Comparison of ENCODE assay signal across 8 mouse cellular contexts in the genomic region with DNA sequence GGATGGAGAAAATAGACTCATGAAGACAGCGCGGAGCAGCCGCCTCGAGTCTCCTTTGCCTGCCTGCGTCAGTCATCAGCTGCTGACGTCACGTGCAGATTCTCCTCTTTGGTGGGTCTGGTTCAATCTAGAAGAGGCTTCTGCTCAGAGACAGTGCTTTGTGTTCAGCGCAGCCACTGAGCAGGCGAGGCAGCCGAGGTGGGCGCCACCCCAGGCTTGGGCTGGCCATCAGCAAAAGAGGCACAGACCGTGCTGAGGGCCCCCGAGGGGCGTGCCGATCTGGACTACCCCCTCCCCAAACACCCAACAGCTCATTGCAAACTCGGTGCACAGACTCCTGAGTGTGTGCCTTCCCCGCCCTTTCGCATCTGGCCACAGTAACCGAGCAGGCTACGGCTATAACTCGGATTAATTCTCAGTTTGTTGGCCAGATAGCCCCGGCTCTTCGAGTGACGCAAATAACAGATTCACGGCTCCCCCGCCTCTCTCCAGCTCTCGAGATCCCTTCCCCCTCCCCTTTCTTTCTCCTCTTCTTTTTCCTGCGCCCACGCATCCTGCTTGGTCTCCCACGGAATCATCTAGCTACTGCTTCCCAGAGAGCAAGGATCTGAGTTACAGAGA.
A peak's percentile ranks its signal among the peaks of the same experiment; 100 is the strongest.
DNase-seq lines count a peak whose midpoint lies in the region; ATAC-seq and TF ChIP-seq lines count a peak whose summit lies in the region.

No protein-coding gene starts in this region.

- no peak overlapping the region for H3K27ac ChIP-seq in lung, embryonic 14.5 days (ENCODE audit: low read depth)
- peak overlapping the region; percentile 99 for H3K27ac ChIP-seq in hindbrain, embryonic 14.5 days
- peak overlapping the region; percentile 88 for H3K27ac ChIP-seq in midbrain, embryonic 12.5 days (replicated peaks)
- no peak overlapping the region for H3K27ac ChIP-seq in lung, postnatal 0 days (ENCODE audit: low read length)

- H3K36me3 ChIP-seq in lung, embryonic 14.5 days (ENCODE audit: insufficient read depth), result no peaks in the 10 kb centered on the region
- no peaks in the 10 kb centered on the region for H3K36me3 ChIP-seq in hindbrain, embryonic 14.5 days (replicated peaks; ENCODE audit: control insufficient read depth, insufficient read depth)
- H3K36me3 ChIP-seq in midbrain, embryonic 12.5 days, result no peaks in the 10 kb centered on the region
- no peaks in the 10 kb centered on the region for H3K36me3 ChIP-seq in lung, postnatal 0 days (ENCODE audit: insufficient read depth, low read length)

- TF ChIP-seq EP300 in lung, postnatal 0 days (IDR thresholded peaks at IDR 0.05), result no peak

- TF ChIP-seq CTCF in lung, embryonic 14.5 days (IDR thresholded peaks at IDR 0.05; ENCODE audit: low read depth), result no peak
- TF ChIP-seq CTCF in lung, postnatal 0 days (IDR thresholded peaks at IDR 0.05), result no peak

- WGBS in lung, embryonic 14.5 days, result under 1% methylated on average over 30 of the region's 30 CpGs
- under 1% methylated on average over 30 of the region's 30 CpGs for WGBS in hindbrain, embryonic 14.5 days
- WGBS in midbrain, embryonic 12.5 days, result under 1% methylated on average over 30 of the region's 30 CpGs
- WGBS in lung, postnatal 0 days, result 2% methylated on average over 30 of the region's 30 CpGs

- H3K9me3 ChIP-seq in lung, embryonic 14.5 days (ENCODE audit: low read depth, low read length), result no peaks in the 10 kb centered on the region
- H3K9me3 ChIP-seq in hindbrain, embryonic 14.5 days (ENCODE audit: control insufficient read depth, low read length), result no peaks in the 10 kb centered on the region
- no peaks in the 10 kb centered on the region for H3K9me3 ChIP-seq in midbrain, embryonic 12.5 days
- no peaks in the 10 kb centered on the region for H3K9me3 ChIP-seq in lung, postnatal 0 days (ENCODE audit: low read length)

- peak overlapping the region; percentile 43; the same call in 1 of the 2 replicates for H3K4me2 ChIP-seq in lung, embryonic 14.5 days
- H3K4me2 ChIP-seq in hindbrain, embryonic 14.5 days (replicated peaks), result peak overlapping the region; percentile 82
- H3K4me2 ChIP-seq in midbrain, embryonic 12.5 days (replicated peaks), result peak overlapping the region; percentile 76
- H3K4me2 ChIP-seq in lung, postnatal 0 days (replicated peaks; ENCODE audit: low read depth, low read length), result no peak overlapping the region

- peaks cover 65% of the 10 kb centered on the region for H3K27me3 ChIP-seq in lung, embryonic 14.5 days (ENCODE audit: insufficient read depth, low read length)
- peaks cover 32% of the 10 kb centered on the region for H3K27me3 ChIP-seq in hindbrain, embryonic 14.5 days (ENCODE audit: control insufficient read depth, insufficient read depth, low read length)
- peaks cover 69% of the 10 kb centered on the region for H3K27me3 ChIP-seq in midbrain, embryonic 12.5 days
- peaks cover 40% of the 10 kb centered on the region for H3K27me3 ChIP-seq in lung, postnatal 0 days (replicated peaks; ENCODE audit: insufficient read depth, low read length)

- H3K9ac ChIP-seq in lung, embryonic 14.5 days, result no peak overlapping the region
- H3K9ac ChIP-seq in hindbrain, embryonic 14.5 days, result peak overlapping the region; percentile 81
- H3K9ac ChIP-seq in midbrain, embryonic 12.5 days (replicated peaks), result peak overlapping the region; percentile 50
- no peak overlapping the region for H3K9ac ChIP-seq in lung, postnatal 0 days (replicated peaks; ENCODE audit: low read depth)

- peak overlapping the region; percentile 9; the same call in 1 of the 2 replicates for H3K4me3 ChIP-seq in lung, embryonic 14.5 days (ENCODE audit: low read depth, low read length)
- peak overlapping the region; percentile 48 for H3K4me3 ChIP-seq in hindbrain, embryonic 14.5 days (replicated peaks; ENCODE audit: low read length)
- peak overlapping the region; percentile 46 for H3K4me3 ChIP-seq in midbrain, embryonic 12.5 days
- no peak overlapping the region for H3K4me3 ChIP-seq in lung, postnatal 0 days (ENCODE audit: low read depth, low read length)

- no peaks in the 10 kb centered on the region; the same call in 1 of the 2 replicates for H3K4me1 ChIP-seq in lung, embryonic 14.5 days (ENCODE audit: insufficient read depth)
- peaks cover 32% of the 10 kb centered on the region for H3K4me1 ChIP-seq in hindbrain, embryonic 14.5 days (replicated peaks; ENCODE audit: control insufficient read depth, insufficient read depth, low read length)
- H3K4me1 ChIP-seq in midbrain, embryonic 12.5 days, result peaks cover 40% of the 10 kb centered on the region
- no peaks in the 10 kb centered on the region for H3K4me1 ChIP-seq in lung, postnatal 0 days (ENCODE audit: insufficient read depth, low read depth, low read length)

- no peak for DNase-seq in lung, embryonic 14.5 days
- no peak for DNase-seq in lung, postnatal 14 days
- DNase-seq in cerebellum, postnatal 36 days, result peak; percentile 73 to 81
- peak; percentile 86 for DNase-seq in hindbrain, embryonic 14.5 days (ENCODE audit: low spot score)
- DNase-seq in spleen, postnatal 14 days (ENCODE audit: low spot score in 2 of 2), result no peak
- DNase-seq in lung, postnatal 0 days (ENCODE audit: low spot score), result no peak
- DNase-seq in yolk sac, embryonic 10.5 days (ENCODE audit: low spot score), result no peak

- ATAC-seq in lung, embryonic 14.5 days (ENCODE audit: insufficient read depth), result no peak
- ATAC-seq in hindbrain, embryonic 14.5 days (ENCODE audit: low FRiP score), result peak; percentile 87
- peak; percentile 86 for ATAC-seq in midbrain, embryonic 12.5 days (ENCODE audit: low FRiP score, low read depth)
- no peak for ATAC-seq in lung, postnatal 0 days

Comparison
In these comparisons a context has a peak if more than half of its experiments do, and no peak if none do; other contexts are left out.
1. ATAC-seq: peak in hindbrain, embryonic 14.5 days (single experiment) and midbrain, embryonic 12.5 days (single experiment); none in lung, embryonic 14.5 days (single experiment) and lung, postnatal 0 days (single experiment).
2. DNase-seq: peak in cerebellum, postnatal 36 days (2 of 2) and hindbrain, embryonic 14.5 days (single experiment); none in lung, embryonic 14.5 days (single experiment), lung, postnatal 14 days (single experiment), spleen, postnatal 14 days (0 of 2), lung, postnatal 0 days (single experiment) and yolk sac, embryonic 10.5 days (single experiment).
3. H3K27ac ChIP-seq: peak in hindbrain, embryonic 14.5 days (single experiment) and midbrain, embryonic 12.5 days (single experiment); none in lung, embryonic 14.5 days (single experiment) and lung, postnatal 0 days (single experiment).
4. H3K9ac ChIP-seq: peak in hindbrain, embryonic 14.5 days (single experiment) and midbrain, embryonic 12.5 days (single experiment); none in lung, embryonic 14.5 days (single experiment) and lung, postnatal 0 days (single experiment).